Mouse (Mus musculus) megakaryocyte, embryonic 14.5 days (primary cell): ENCODE results near the gene Ofcc1.

ENCODE experiments used
- FLI1 ChIP-seq: IDR thresholded peaks from 2 replicates; pipeline ENCODE4 v1.6.1; 2012; ENCODE audit warnings: low read length, inconsistent platforms, mixed read lengths
- GATA1 ChIP-seq: IDR thresholded peaks from 3 replicates; pipeline ENCODE4 v1.6.1; 2012; ENCODE audit warnings: mixed read lengths, low read length, inconsistent platforms, borderline replicate concordance

DNA sequence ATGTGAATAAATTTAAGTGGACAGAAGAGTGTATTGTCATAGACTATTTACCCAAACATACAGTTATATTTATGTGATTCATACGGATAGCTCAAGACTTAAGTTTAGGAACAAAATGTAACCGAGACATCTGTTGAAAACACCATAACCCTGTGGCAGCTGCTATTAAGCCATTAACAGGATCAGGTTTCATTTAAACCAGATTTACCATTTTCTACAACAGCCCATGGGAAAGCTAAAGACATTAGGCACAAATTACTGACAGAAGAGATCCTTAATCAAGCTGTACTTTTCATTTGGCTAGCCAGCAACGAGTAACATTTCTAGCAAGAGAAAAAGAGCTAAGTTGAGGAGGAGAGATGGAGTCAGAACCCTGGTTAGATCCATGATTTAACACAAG, 179.5 kb downstream of the Ofcc1 start:
- TF ChIP-seq GATA1 (no peak), FLI1 (no peak)
